Mouse (Mus musculus): ENCODE measurements around the gene Hoxd11.

The Hoxd11 gene

DNA sequence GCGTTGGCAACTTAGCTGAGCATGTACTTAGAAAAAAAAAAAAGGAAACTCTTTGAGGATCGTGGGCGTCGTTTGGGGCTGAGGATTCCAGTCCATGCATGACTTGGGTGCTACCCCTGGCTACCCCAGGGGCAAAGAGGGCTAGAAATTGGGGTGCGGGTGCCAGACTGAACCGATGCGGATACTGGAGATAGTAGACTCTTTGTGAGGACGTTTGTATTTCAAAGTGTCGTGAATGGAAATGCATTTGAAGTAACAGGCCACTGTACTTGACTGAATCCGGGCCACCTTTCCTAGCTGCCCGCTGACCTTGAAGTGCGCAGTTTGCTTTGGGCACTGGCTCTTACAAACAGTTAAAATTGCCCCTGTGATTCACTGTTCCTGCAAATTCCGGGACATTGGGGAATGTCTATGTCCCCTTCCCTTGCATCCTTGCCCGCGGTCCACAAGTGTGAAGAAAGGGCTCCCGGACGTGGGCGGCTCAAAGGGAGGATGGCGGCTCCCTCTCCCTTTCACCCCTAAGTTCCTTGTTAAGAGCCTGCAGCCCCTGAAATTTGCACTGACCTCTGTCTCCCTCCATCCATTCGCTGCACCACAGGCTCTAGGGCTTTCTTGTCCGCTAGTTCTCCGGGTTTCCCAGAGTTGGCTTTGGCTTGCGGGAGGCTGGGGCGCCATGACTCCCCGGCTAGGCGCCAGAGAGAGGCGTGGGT lies 7.8 kb downstream of the Hoxd11 start:
- ChIA-PET CTCF (interaction anchor here (0.6 to 1.2 kb wide), 8 partner anchors 9 to 879 kb away, joined by 3 to 10 read pairs (median 4); no protein-coding TSS in a partner anchor), POLR2A (interaction anchor here in 1 of 4 experiments (1.1 kb wide), 1 partner anchor 19 kb away, joined by 5 read pairs; no protein-coding TSS in a partner anchor)

DNA sequence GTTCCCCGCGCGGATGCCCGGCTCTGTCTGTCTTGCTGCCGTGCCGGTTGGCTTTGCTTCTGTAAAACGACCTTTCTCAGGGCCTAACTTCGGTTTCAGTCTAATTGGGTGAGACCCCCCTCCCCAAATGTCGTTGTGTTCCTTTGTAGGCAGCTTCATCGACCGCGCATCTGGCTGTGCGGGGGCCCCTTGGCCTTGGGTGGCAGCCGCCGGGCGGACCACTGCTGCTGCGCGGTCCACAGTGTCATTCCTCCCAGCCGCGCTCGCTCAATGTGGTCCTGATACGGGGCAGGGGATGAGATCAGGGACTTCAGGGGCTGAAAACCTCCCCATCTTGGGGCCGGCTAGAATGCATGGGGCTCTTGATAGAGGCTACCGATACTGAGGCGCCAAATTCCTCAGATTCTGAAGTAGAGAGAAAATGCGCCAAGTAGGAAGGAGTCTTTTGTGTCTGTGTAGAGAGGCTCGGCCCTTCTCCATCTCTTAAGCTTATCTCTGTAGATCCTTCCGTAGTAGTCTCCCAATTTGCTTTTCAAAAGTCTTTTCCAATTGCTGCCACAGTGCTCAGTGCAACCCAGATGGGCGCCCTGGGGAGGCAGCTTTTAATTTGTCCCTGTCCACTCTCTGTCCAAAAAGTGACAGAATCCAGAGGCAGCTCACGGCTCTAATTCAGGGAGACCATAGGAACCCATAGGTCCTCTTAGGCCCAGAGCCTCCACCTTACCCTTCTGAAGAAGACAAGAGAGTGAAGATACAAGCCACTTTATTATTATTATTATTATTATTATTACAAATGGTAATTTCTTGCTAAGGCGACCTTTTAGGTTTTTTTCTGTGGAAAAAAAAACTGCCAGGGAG lies 8.6 kb downstream of the Hoxd11 start:
- ChIA-PET POLR2A (interaction anchor here in 1 of 4 experiments (0.5 to 1.1 kb wide), 3 partner anchors 12 to 180 kb away, joined by 4 to 5 read pairs (median 4); no protein-coding TSS in a partner anchor), CTCF (interaction anchor here in 1 of 4 experiments (1.2 kb wide), 1 partner anchor 15 kb away, joined by 3 read pairs; no protein-coding TSS in a partner anchor)

DNA sequence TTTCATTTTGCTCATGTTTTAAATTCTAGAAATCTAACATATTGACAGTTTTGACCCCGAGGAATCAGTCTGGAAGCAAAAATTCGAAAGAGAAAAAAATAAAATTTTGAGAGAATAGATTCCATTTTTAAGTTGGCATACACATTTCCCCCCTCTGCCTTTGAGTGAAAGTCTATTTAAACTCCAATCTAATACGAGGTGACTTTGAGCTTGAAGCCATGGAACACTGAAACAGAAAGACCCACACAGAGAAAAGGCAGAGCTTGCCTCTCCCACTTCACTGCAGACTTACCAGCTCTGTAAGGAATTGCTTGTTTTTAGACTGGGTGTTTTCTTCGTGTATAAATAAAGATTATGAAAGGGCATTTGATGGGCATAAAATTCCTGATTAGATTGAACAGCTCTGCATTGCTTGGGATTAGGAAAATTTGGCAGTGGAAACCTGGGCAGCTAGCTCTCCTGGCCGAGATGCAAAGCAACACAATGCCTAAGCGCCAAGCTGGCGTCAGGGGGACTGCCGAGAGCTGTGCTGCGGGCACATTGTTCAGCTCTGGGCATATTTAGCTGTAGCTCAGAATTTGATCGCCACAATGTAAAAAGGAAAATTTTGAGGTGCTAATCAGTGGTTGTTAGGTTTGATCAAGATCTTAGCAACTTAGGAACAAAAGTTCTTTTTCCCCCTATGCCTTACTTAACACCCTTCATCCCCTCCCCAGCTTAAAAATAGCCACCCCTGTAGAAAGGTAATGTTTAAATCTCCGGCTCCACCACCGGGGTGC lies 9.6 kb downstream of the Hoxd11 start:
- ChIA-PET CTCF (interaction anchor here in 3 of 4 experiments (0.6 to 2.7 kb wide), 6 partner anchors 10 to 462 kb away, joined by 3 to 9 read pairs (median 3); partner anchors contain the start of genes Hoxd11 (in 1 of the 3), Hoxd3 (in 1 of the 3) and Hoxd4 (in 1 of the 3)), POLR2A (interaction anchor here in 2 of 4 experiments (0.5 to 1.8 kb wide), 8 partner anchors 11 to 45 kb away, joined by 3 to 6 read pairs (median 4); no protein-coding TSS in a partner anchor)

DNA sequence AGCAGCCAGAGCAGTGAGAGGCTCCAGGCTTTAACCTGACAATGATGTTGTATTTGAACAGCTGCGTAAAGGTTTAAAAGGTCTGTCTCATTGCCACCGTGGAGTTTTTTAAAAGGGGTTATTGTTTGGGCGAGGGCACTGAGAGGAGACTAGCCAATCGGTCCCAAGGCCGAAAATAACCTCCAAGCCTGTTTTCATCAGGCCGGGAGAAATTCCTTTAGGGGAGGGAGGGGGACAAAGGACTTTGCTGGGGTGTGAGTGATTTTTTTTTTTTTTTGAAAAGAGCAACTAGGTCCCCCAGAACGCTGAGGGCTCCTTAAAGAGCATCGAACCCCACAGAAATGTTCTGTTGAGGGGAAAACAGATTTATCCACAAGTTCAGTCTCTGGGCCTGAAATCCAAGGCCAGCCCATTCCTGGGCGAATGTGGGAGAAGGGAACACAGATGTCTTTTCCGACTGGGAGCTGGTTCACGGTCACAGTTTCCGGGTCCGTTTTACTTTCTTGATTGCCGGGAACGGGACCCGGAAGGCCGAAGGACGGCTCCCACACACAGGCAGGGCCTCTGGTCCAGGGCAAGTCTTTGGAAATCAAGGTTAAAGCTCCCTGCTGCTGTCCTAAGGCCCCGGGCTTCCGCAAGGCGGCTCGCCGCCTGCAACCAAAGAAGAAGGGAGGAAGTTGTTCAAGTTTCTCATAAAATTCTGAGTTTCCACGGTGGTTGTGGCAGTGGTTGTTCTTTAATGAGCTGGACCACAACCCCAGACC lies 10.4 kb downstream of the Hoxd11 start:
- ChIA-PET POLR2A (interaction anchor here in 2 of 4 experiments (0.6 to 1.8 kb wide), 10 partner anchors 10 to 912 kb away, joined by 3 to 5 read pairs (median 3); partner anchors contain the start of genes Hoxd11 (in 1 of the 2) and Hoxd13 (in 1 of the 2)), CTCF (interaction anchor here (0.6 to 2.7 kb wide), 8 partner anchors 11 to 461 kb away, joined by 3 to 9 read pairs (median 3); partner anchors contain the start of genes Hoxd11 (in 1 of the 4), Hoxd3 (in 1 of the 4) and Hoxd4 (in 1 of the 4))

DNA sequence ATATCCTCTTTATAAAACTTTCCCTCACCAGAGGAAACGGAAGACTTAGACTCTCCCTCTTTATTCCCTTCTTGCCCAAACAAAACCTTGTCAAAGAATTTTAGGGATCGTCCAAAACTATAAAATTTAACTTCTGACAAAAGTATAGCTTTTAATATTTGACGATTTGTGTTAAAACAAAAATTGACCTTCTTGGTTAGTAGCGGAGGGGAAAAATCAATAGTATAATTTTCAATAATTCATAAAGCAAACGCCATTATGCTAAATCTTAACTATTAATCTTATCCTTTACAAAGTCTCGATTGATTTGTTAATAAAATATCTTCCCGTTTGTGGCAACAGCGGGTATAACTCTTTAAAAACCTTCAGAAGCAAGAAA lies 11.0 kb downstream of the Hoxd11 start:
- POLR2A ChIA-PET: interaction anchor here (0.6 to 1.8 kb wide), 9 partner anchors 9 to 912 kb away, joined by 3 to 5 read pairs (median 3); partner anchors contain the start of genes Hoxd11 (in 1 of the 4) and Hoxd13 (in 1 of the 4)
- CTCF ChIA-PET: interaction anchor here (0.6 to 2.7 kb wide), 8 partner anchors 10 to 460 kb away, joined by 3 to 8 read pairs (median 3); partner anchors contain the start of gene Hoxd11 (in 1 of the 4)

DNA sequence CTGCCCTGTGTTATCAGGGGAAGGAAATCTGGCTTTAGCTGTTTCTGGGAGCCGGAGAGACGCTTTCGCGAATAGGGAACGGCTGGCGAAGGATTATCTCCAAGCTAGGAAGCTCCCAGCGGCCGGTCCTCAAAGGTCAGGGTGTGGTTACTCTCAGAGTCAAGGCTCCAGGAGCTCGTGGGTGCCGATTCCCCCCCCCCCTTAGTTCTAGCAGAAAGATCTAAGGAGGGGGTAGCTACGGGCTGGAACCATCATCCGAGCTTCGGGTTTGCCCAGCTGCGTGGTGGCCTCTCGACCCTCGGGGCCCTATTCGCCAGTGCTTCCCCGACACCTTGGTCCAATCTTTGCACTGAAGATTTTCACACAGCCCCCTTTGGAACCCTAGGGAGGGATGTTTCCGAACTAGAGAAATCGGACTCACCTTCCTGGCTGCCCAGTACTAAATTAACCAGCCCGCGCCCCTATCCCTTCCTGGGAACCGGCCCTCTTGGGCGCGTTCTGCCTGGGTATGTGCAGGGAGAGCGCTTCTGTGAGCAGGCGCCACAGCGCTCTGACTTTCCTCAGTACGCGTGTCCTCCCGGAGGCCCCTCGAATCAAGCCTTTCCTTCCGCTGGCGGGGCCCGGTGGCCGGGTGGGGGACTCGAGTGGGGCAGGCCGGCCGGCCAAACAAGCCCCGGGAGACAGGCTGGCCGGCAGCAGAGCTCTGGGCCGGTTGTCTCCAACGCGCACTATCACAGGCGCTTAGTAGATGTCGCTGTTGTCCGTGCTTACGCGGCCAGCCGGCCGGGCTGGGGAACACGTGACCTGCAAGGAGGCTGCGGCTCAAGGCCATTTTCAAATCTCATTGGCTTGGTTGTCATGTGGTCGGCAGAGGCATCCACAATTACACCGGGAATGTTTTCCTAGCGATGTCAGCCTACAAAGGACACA lies 11.9 kb downstream of the Hoxd11 start, which contains the start of gene Hoxd10:
Gene Hoxd10, plus strand, starts transcription at position 903 of the 930 bp plus-strand sequence.
- ChIA-PET POLR2A (interaction anchor here (0.5 to 1.4 kb wide), 9 partner anchors 10 to 929 kb away, joined by 3 to 6 read pairs (median 3); partner anchors contain the start of gene Hoxd11 (in 1 of the 4)), CTCF (interaction anchor here in 3 of 4 experiments (0.6 to 2.7 kb wide), 15 partner anchors 9 to 1648 kb away, joined by 3 to 8 read pairs (median 3); partner anchors contain the start of gene Hoxd11 (in 1 of the 3))

- CTCF ChIA-PET: interaction anchor here in 3 of 4 experiments (1.0 to 2.7 kb wide), 12 partner anchors 8 to 459 kb away, joined by 3 to 8 read pairs (median 3); no protein-coding TSS in a partner anchor
- POLR2A ChIA-PET: interaction anchor here in 3 of 4 experiments (0.6 to 1.8 kb wide), 9 partner anchors 9 to 1012 kb away, joined by 3 to 4 read pairs (median 3); partner anchors contain the start of genes Hoxd11 (in 1 of the 3) and Nfe2l2 (in 1 of the 3)
Observed at GRCm38 (mm10) chr2:74691995-74692807, 12.8 kb downstream of the Hoxd11 start.

- POLR2A ChIA-PET: interaction anchor here in 2 of 4 experiments (0.6 to 1.8 kb wide), 5 partner anchors 12 to 1011 kb away, joined by 3 to 4 read pairs (median 4); partner anchors contain the start of genes Hoxd11 (in 1 of the 2) and Nfe2l2 (in 1 of the 2)
- CTCF ChIA-PET: interaction anchor here (0.6 to 1.8 kb wide), 7 partner anchors 9 to 444 kb away, joined by 3 to 6 read pairs (median 3); no protein-coding TSS in a partner anchor
Observed at GRCm38 (mm10) chr2:74692808-74693431, 13.6 kb downstream of the Hoxd11 start.

DNA sequence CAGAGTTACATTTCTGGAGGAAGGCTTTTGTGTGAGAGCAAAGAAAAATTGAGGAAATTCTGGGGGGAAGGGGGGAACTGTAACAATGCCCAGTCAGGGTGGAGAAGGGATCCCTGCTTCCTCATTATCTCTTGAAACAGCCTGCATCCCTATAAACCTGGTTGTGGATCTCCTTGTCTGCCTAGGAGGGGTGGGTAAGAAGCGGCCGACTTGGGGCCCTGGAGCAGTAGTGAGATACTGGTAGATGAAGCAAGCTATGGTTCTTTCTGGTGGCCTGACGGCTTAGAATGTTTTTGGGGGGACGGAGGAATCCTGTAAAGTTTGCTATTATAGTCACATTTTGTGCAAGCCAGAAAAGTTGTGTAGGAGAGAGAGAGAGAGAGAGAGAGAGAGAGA lies 14.1 kb downstream of the Hoxd11 start:
- CTCF ChIA-PET: interaction anchor here (0.6 to 1.8 kb wide), 6 partner anchors 9 to 444 kb away, joined by 3 to 6 read pairs (median 3); no protein-coding TSS in a partner anchor
- POLR2A ChIA-PET: interaction anchor here in 1 of 4 experiments (1.0 to 1.8 kb wide), 3 partner anchors 12 to 14 kb away, joined by 3 to 4 read pairs (median 4); partner anchors contain the start of gene Hoxd11

GRCm38 (mm10) chr2:74694066-74694465 lies 14.7 kb downstream of the Hoxd11 start:
- ChIA-PET POLR2A (no interaction called here), CTCF (no interaction called here)

GRCm38 (mm10) chr2:74695383-74695782 lies 16.0 kb downstream of the Hoxd11 start:
- POLR2A ChIA-PET: interaction anchor here in 1 of 4 experiments (0.6 to 0.9 kb wide), 3 partner anchors 20 to 184 kb away, joined by 4 to 5 read pairs (median 4); no protein-coding TSS in a partner anchor
- CTCF ChIA-PET: interaction anchor here in 2 of 4 experiments (0.6 to 0.7 kb wide), 2 partner anchors 8 to 68 kb away, joined by 3 to 4 read pairs; no protein-coding TSS in a partner anchor

DNA sequence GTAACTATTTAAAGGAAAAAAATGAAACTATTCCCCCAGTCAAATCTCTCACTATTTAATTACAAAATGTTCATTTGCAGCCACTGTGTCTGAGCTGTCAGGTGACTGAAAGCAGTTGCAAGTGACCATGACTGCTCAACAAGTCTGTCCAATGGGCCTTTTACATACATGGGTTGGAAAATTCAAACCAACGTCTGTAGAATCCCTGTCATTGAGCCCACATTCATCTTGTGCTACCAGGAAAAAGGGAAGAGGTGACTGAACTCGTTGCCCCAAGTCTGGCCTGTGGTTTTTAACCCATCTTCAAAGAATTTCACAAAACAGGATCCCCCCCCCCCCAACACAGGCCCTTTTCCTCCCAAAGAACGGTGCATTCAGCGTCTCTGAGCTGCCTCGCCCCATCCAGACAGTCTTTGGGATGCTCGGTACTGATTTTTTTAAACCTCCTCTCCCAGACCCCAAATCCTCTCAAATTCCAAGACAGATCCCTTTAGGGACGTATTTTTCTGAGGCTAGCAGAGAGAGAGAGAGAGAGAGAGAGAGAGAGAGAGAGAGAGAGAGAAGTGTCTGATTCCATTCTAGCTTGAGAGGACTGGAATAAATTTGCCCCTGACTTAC lies 16.6 kb downstream of the Hoxd11 start:
- CTCF ChIA-PET: interaction anchor here in 2 of 4 experiments (0.5 to 0.7 kb wide), 5 partner anchors 7 to 357 kb away, joined by 3 to 4 read pairs (median 3); no protein-coding TSS in a partner anchor
- POLR2A ChIA-PET: interaction anchor here in 1 of 4 experiments (0.6 to 0.9 kb wide), 4 partner anchors 20 to 1171 kb away, joined by 3 to 5 read pairs (median 4); no protein-coding TSS in a partner anchor

Measured in embryonic stem cell, embryonic (primary cell).